Mouse (Mus musculus): Measurements from ENCODE around the gene Pus10.
"Not testable (repeated sequence)": the region's sequence is repeated elsewhere in the genome, so short reads cannot be mapped to it uniquely, and the experiment has no call there.

The Pus10 gene

GRCm38 (mm10) chr11:23758218-23758617, 92.7 kb downstream of the Pus10 start:
- DNase-seq (ENCODE audit: low read depth, low spot score) = no peak

GRCm38 (mm10) chr11:23762635-23763034, 97.2 kb downstream of the Pus10 start:
- no peak for DNase-seq (ENCODE audit: low read depth, low spot score)

- not testable (repeated sequence) for DNase-seq (ENCODE audit: low read depth, low spot score)
Observed at GRCm38 (mm10) chr11:23767369-23767768, 101.9 kb downstream of the Pus10 start.

GRCm38 (mm10) chr11:23767928-23768327, 102.5 kb downstream of the Pus10 start:
- DNase-seq (ENCODE audit: low read depth, low spot score) = no peak

GRCm38 (mm10) chr11:23769033-23769432, 103.6 kb downstream of the Pus10 start:
- DNase-seq (ENCODE audit: low read depth, low spot score) = no peak

GRCm38 (mm10) chr11:23769686-23770509, 104.4 kb downstream of the Pus10 start:
- DNase-seq (ENCODE audit: low read depth, low spot score) = peak; percentile 37

- DNase-seq (ENCODE audit: low read depth, low spot score) = peak; percentile 79
Observed at GRCm38 (mm10) chr11:23770510-23770759, 105.0 kb downstream of the Pus10 start.

- peak; percentile 88 for DNase-seq (ENCODE audit: low read depth, low spot score)
Observed at GRCm38 (mm10) chr11:23770760-23771506, 105.5 kb downstream of the Pus10 start, which contains the start of gene Rel. Rel (minus strand) TSS chr11:23770970.

- peak; percentile 8 for DNase-seq (ENCODE audit: low read depth, low spot score)
Observed at GRCm38 (mm10) chr11:23771507-23772097, 106.1 kb downstream of the Pus10 start.

GRCm38 (mm10) chr11:23772471-23772870, 107.0 kb downstream of the Pus10 start:
- DNase-seq (ENCODE audit: low read depth, low spot score) = no peak

- no peak for DNase-seq (ENCODE audit: low read depth, low spot score)
Observed at GRCm38 (mm10) chr11:23778787-23779201, 113.3 kb downstream of the Pus10 start.

GRCm38 (mm10) chr11:23782038-23782437, 116.6 kb downstream of the Pus10 start:
- DNase-seq (ENCODE audit: low read depth, low spot score) = no peak
